ENCODE assay signal across 13 mouse cellular contexts in the genomic region with DNA sequence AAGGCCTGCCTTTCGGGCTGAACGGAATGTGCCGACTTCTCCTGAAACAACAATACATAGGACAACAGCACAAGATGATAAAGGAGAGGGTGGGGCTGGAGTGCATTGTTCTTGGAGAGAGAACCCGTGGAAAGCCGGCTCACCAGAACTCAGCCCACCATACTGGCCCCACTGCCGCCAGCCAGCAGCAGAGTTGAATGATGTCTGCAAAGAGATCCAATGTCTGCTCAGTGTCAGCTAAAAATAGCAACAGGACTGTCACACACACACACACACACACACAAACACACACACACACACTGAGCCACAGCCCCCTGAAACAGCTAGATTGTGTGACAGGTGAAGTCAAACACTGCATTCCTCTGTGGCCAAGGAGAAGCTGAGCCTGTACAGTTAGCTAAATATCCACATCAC. TPM values are rescaled to one million over a fixed set of nuclear protein-coding genes. Genes with fewer than 3 reads are reported as not detected.
DNase-seq lines count a peak whose midpoint lies in the region; ATAC-seq lines count a peak whose summit lies in the region.
"Had no signal": no experiment of that assay in that cellular context is flagged by ENCODE, and none has a peak within 500 bp of the region (broad histone marks: within the 10 kb centered on the region; RNA-seq: fewer than 3 reads in every experiment).

No protein-coding gene starts in this region.

- DNase-seq in hindbrain, embryonic 11.5 days (ENCODE audit: low spot score) = peak; percentile 10
- peak; percentile 17 for DNase-seq in neural tube, embryonic 11.5 days (ENCODE audit: low spot score)
- no peak for DNase-seq in neural tube, embryonic 10.5 days (ENCODE audit: extremely low spot score, low spot score)
- no peak for DNase-seq in cerebellum, adult 9-11 months
- DNase-seq in adrenal gland, postnatal 10 days = no peak
- DNase-seq: kidney, adult 9 months; lung, postnatal 10 days; right cerebral cortex, adult 18-20 months had no signal

- no peaks in the 10 kb centered on the region for H3K27me3 ChIP-seq in hindbrain, embryonic 11.5 days (ENCODE audit: control insufficient read depth, insufficient read depth, low read length)
- H3K27me3 ChIP-seq in hindbrain, embryonic 12.5 days = no peaks in the 10 kb centered on the region
- H3K27me3 ChIP-seq in neural tube, embryonic 11.5 days (ENCODE audit: control insufficient read depth, insufficient read depth, low read length) = no peaks in the 10 kb centered on the region
- H3K27me3 ChIP-seq in hindbrain, embryonic 16.5 days (replicated peaks; ENCODE audit: control insufficient read depth, insufficient read depth, low read length) = no peaks in the 10 kb centered on the region
- H3K27me3 ChIP-seq: embryonic facial prominence, embryonic 12.5 days had no signal

- no peaks in the 10 kb centered on the region for H3K9me3 ChIP-seq in hindbrain, embryonic 11.5 days (ENCODE audit: control insufficient read depth, low read length)
- H3K9me3 ChIP-seq in hindbrain, embryonic 12.5 days (replicated peaks) = no peaks in the 10 kb centered on the region
- H3K9me3 ChIP-seq in neural tube, embryonic 11.5 days (ENCODE audit: control insufficient read depth, low read length) = no peaks in the 10 kb centered on the region
- H3K9me3 ChIP-seq in hindbrain, embryonic 16.5 days (ENCODE audit: control insufficient read depth, low read length) = no peaks in the 10 kb centered on the region
- H3K9me3 ChIP-seq: embryonic facial prominence, embryonic 12.5 days had no signal

- no peaks in the 10 kb centered on the region for H3K36me3 ChIP-seq in hindbrain, embryonic 11.5 days (ENCODE audit: control insufficient read depth, insufficient read depth, low read length)
- H3K36me3 ChIP-seq in hindbrain, embryonic 12.5 days = no peaks in the 10 kb centered on the region
- H3K36me3 ChIP-seq in neural tube, embryonic 11.5 days (ENCODE audit: control insufficient read depth, insufficient read depth, low read length) = no peaks in the 10 kb centered on the region
- no peaks in the 10 kb centered on the region for H3K36me3 ChIP-seq in hindbrain, embryonic 16.5 days (ENCODE audit: control insufficient read depth, insufficient read depth, low read length)
- H3K36me3 ChIP-seq: embryonic facial prominence, embryonic 12.5 days had no signal

- 0 out of 2 replicates have a peak, but pooled peaks have one; percentile 40 for ATAC-seq in hindbrain, embryonic 11.5 days (ENCODE audit: low FRiP score)
- ATAC-seq in hindbrain, embryonic 12.5 days (ENCODE audit: low FRiP score) = no peak
- ATAC-seq in neural tube, embryonic 11.5 days (ENCODE audit: insufficient read depth, low FRiP score, low TSS enrichment) = 0 out of 2 replicates have a peak, but pooled peaks have one; percentile 38
- ATAC-seq in hindbrain, embryonic 16.5 days = 0 out of 2 replicates have a peak, but pooled peaks have one; percentile 54
- ATAC-seq in activated CD4-positive, CD25-positive, alpha-beta regulatory T cell, adult 4 months = no peak
- ATAC-seq: CD4-positive, CD25-positive, alpha-beta regulatory T cell, adult 4 months had no signal

- H3K4me3 ChIP-seq in hindbrain, embryonic 11.5 days (ENCODE audit: low read depth, low read length) = no peak overlapping the region
- no peak overlapping the region for H3K4me3 ChIP-seq in hindbrain, embryonic 12.5 days
- H3K4me3 ChIP-seq in neural tube, embryonic 11.5 days (ENCODE audit: low read depth, low read length) = no peak overlapping the region
- H3K4me3 ChIP-seq in hindbrain, embryonic 16.5 days (ENCODE audit: low read length) = no peak overlapping the region
- H3K4me3 ChIP-seq: embryonic facial prominence, embryonic 12.5 days had no signal

- H3K4me2 ChIP-seq in hindbrain, embryonic 11.5 days (replicated peaks; ENCODE audit: low read depth, low read length) = no peak overlapping the region
- no peak overlapping the region for H3K4me2 ChIP-seq in hindbrain, embryonic 12.5 days (replicated peaks)
- H3K4me2 ChIP-seq in neural tube, embryonic 11.5 days (ENCODE audit: low read depth) = no peak overlapping the region
- no peak overlapping the region for H3K4me2 ChIP-seq in hindbrain, embryonic 16.5 days (ENCODE audit: low read length)
- H3K4me2 ChIP-seq: embryonic facial prominence, embryonic 12.5 days had no signal

- no peak overlapping the region for H3K27ac ChIP-seq in hindbrain, embryonic 11.5 days (ENCODE audit: low read depth, low read length)
- no peak overlapping the region for H3K27ac ChIP-seq in hindbrain, embryonic 12.5 days
- H3K27ac ChIP-seq in neural tube, embryonic 11.5 days (ENCODE audit: low read depth, low read length) = no peak overlapping the region
- no peak overlapping the region for H3K27ac ChIP-seq in hindbrain, embryonic 16.5 days (ENCODE audit: low read depth, low read length)
- H3K27ac ChIP-seq: embryonic facial prominence, embryonic 12.5 days had no signal

- 15% methylated on average over 6 of the region's 6 CpGs for WGBS in hindbrain, embryonic 11.5 days
- 12% methylated on average over 6 of the region's 6 CpGs for WGBS in hindbrain, embryonic 12.5 days
- 34% methylated on average over 6 of the region's 6 CpGs for WGBS in neural tube, embryonic 11.5 days
- WGBS in hindbrain, embryonic 16.5 days = 5% methylated on average over 6 of the region's 6 CpGs

- H3K4me1 ChIP-seq in hindbrain, embryonic 11.5 days (replicated peaks; ENCODE audit: control insufficient read depth, insufficient read depth, low read length) = no peaks in the 10 kb centered on the region
- H3K4me1 ChIP-seq in hindbrain, embryonic 12.5 days = peaks cover 2% of the 10 kb centered on the region; the same call in 1 of the 2 replicates
- H3K4me1 ChIP-seq in neural tube, embryonic 11.5 days (ENCODE audit: control insufficient read depth, insufficient read depth, low read length) = no peaks in the 10 kb centered on the region
- no peaks in the 10 kb centered on the region; the same call in 1 of the 2 replicates for H3K4me1 ChIP-seq in hindbrain, embryonic 16.5 days (ENCODE audit: control insufficient read depth, insufficient read depth, low read depth, low read length)

- no peak overlapping the region for H3K9ac ChIP-seq in hindbrain, embryonic 11.5 days (ENCODE audit: low read depth, low read length)
- no peak overlapping the region for H3K9ac ChIP-seq in hindbrain, embryonic 12.5 days
- H3K9ac ChIP-seq in neural tube, embryonic 11.5 days (ENCODE audit: low read length) = no peak overlapping the region
- H3K9ac ChIP-seq in hindbrain, embryonic 16.5 days (ENCODE audit: low read depth, low read length) = no peak overlapping the region
- H3K9ac ChIP-seq: embryonic facial prominence, embryonic 12.5 days had no signal

RNA-seq across cellular contexts. Expression of gene Xcl1, which starts 58.9 kb away (rescaled TPM):
- polyA plus RNA-seq in hindbrain, embryonic 11.5 days (2014; fragmentation: Nextera tagmentation; extraction: Ambion mirVana) = not detected in 2 replicates
- not detected in 2 replicates for polyA plus RNA-seq in hindbrain, embryonic 12.5 days (2016; fragmentation: Nextera tagmentation; extraction: Ambion mirVana)
- not detected in 2 replicates for polyA plus RNA-seq in neural tube, embryonic 11.5 days (2014; fragmentation: Nextera tagmentation; extraction: Ambion mirVana)
- not detected in 2 replicates for polyA plus RNA-seq in hindbrain, embryonic 16.5 days (2015; fragmentation: Nextera tagmentation; extraction: Ambion mirVana)
- not detected for total RNA-seq in adrenal gland, postnatal 10 days (2021)
- 10 to 100 TPM in 1 of 2 experiments, 1 to 10 TPM in 1; 4.3 to 14.9 TPM for polyA plus RNA-seq in activated CD4-positive, CD25-positive, alpha-beta regulatory T cell, adult 4 months (2017; shearing (Covaris generic))
- polyA plus RNA-seq: embryonic facial prominence, embryonic 12.5 days had no signal

Comparison
In these comparisons a context has a peak if more than half of its experiments do, and no peak if none do; other contexts are left out.
1. ATAC-seq: peak in hindbrain, embryonic 11.5 days (single experiment), neural tube, embryonic 11.5 days (single experiment) and hindbrain, embryonic 16.5 days (single experiment); none in hindbrain, embryonic 12.5 days (single experiment) and activated CD4-positive, CD25-positive, alpha-beta regulatory T cell, adult 4 months (single experiment).
2. DNase-seq: peak in hindbrain, embryonic 11.5 days (single experiment) and neural tube, embryonic 11.5 days (single experiment); none in neural tube, embryonic 10.5 days (single experiment), cerebellum, adult 9-11 months (single experiment) and adrenal gland, postnatal 10 days (single experiment).